Mouse (Mus musculus) midbrain, embryonic 16.5 days (tissue): Measurements from ENCODE around the gene Lrrc31. TPM values are rescaled to one million over a fixed set of nuclear protein-coding genes. Genes with fewer than 3 reads are reported as not detected.
"Not testable (repeated sequence)": the region's sequence is repeated elsewhere in the genome, so short reads cannot be mapped to it uniquely, and the experiment has no call there.

Experiments used
- ATAC-seq: fragments of 200-750 bp; cut with Nextera tagmentation; 2 replicates; pipeline ENCODE4 v1.8.0; 2017; ENCODE audit warnings: moderate TSS enrichment
- H3K27ac ChIP-seq: fragments of 300-500 bp; sonication (generic); 2 replicates; pipeline ENCODE4 v1.5.1; 2014; ENCODE audit warnings: mild to moderate bottlenecking, low read length, mixed read lengths
- H3K27me3 ChIP-seq: fragments of 300-500 bp; sonication (generic); 2 replicates; pipeline ENCODE4 v1.6.1; 2014; ENCODE audit warnings: low read depth, low read length, mixed read lengths; ENCODE audit not compliant: control insufficient read depth, insufficient read depth
- H3K36me3 ChIP-seq: fragments of 300-500 bp; sonication (generic); 2 replicates; pipeline ENCODE4 v1.6.1; 2014; ENCODE audit warnings: mild to moderate bottlenecking, low read length, moderate library complexity, mixed read lengths; ENCODE audit not compliant: control insufficient read depth, insufficient read depth
- H3K4me1 ChIP-seq: fragments of 300-500 bp; sonication (generic); 2 replicates; pipeline ENCODE4 v1.6.1; 2014; ENCODE audit warnings: mild to moderate bottlenecking, low read length, mixed read lengths; ENCODE audit not compliant: control insufficient read depth, insufficient read depth
- H3K4me2 ChIP-seq: fragments of 300-500 bp; sonication (generic); 2 replicates; pipeline ENCODE4 v1.6.1; 2014; ENCODE audit warnings: mild to moderate bottlenecking, low read length, mixed read lengths
- H3K4me3 ChIP-seq: fragments of 300-500 bp; sonication (generic); 2 replicates; pipeline ENCODE4 v1.5.1; 2014; ENCODE audit warnings: low read depth, mild to moderate bottlenecking, low read length, moderate library complexity, mixed read lengths
- H3K9ac ChIP-seq: fragments of 300-500 bp; sonication (generic); 2 replicates; pipeline ENCODE4 v1.6.1; 2014; ENCODE audit warnings: low read depth, low read length, mixed read lengths
- H3K9me3 ChIP-seq: fragments of 300-500 bp; sonication (generic); replicated peaks from 2 replicates; pipeline ENCODE4 v1.6.1; 2014; ENCODE audit warnings: mild to moderate bottlenecking, low read length, mixed read lengths; ENCODE audit not compliant: control insufficient read depth, poor library complexity, severe bottlenecking
- WGBS: fragments of 180-500 bp; shearing (Covaris S2); extraction: QIAGEN DNeasy Blood & Tissue Kit; methylation state at CpG from one replicate; pipeline ENCODE4 v1.1.7; 2014; 5-methylcytosine and 5-hydroxymethylcytosine counted together
- polyA plus RNA-seq: library from polyadenylated mRNA; unstranded; fragments of >200 nt; fragmentation: Nextera tagmentation; extraction: Ambion mirVana; gene quantifications from 2 replicates; pipeline ENCODE4 v1.2.1, GENCODE M21; 2015

The Lrrc31 gene
- 0.10 TPM in 1 of 2 replicates, not detected in the other for polyA plus RNA-seq

DNA sequence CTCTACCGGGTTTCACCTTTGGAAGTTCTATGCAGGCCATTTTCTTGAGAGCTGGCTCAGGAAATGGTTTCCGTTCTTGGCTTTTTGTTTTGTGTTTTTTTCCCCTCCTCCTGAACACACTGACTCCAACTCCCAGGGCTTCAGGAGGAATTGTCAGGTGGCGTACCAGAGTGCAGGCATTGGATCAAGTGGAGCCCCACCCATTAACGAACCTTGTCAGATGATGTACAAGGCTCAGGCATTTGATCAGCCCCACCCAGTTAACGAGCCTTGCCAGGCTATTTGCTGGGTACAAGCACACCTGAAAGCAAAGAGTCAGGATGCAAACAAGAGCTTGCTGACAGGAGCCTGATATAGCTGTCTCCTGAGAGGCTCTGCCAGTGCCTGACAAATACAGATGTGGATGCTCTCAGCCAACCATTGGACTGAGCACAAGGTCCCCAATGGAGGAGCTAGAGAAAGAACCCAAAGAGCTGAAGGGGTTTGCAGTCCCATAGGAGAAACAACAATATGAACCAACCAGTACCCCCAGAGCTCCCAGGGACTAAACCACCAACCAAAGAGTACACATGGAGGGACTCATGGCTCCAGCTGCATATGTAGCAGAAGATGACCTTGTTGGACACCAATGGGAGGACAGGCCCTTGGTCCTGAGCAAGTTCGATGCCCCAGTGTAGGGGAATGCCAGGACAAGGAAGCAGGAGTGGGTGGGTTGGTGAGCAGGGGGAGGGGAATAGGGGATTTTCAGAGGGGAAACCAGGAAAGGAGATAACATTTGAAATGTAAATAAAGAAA, at the start of gene Lrrc31:
TSS of gene Lrrc31 (minus strand) at position 133 of the 795 bp plus-strand sequence.
- H3K4me1 ChIP-seq, H3K27ac ChIP-seq, H3K9me3 ChIP-seq, H3K4me2 ChIP-seq, H3K9ac ChIP-seq, ATAC-seq, H3K27me3 ChIP-seq, H3K4me3 ChIP-seq, H3K36me3 ChIP-seq: not testable (repeated sequence)
- WGBS: 88% methylated on average over 6 of the region's 6 CpGs

GRCm38 (mm10) chr3:30748316-30748715, 48.7 kb upstream of the Lrrc31 start:
- no peak for ATAC-seq
- no peak overlapping the region for H3K4me3 ChIP-seq
- H3K9me3 ChIP-seq: 0 out of 2 replicates have a peak, but pooled peaks cover 2% of the 10 kb centered on the region
- H3K27me3 ChIP-seq: no peaks in the 10 kb centered on the region
- H3K4me1 ChIP-seq: no peaks in the 10 kb centered on the region
- H3K4me2 ChIP-seq: no peak overlapping the region
- H3K36me3 ChIP-seq: no peaks in the 10 kb centered on the region
- no peak overlapping the region for H3K27ac ChIP-seq
- 90% methylated on average over 9 of the region's 9 CpGs for WGBS
- no peak overlapping the region for H3K9ac ChIP-seq

DNA sequence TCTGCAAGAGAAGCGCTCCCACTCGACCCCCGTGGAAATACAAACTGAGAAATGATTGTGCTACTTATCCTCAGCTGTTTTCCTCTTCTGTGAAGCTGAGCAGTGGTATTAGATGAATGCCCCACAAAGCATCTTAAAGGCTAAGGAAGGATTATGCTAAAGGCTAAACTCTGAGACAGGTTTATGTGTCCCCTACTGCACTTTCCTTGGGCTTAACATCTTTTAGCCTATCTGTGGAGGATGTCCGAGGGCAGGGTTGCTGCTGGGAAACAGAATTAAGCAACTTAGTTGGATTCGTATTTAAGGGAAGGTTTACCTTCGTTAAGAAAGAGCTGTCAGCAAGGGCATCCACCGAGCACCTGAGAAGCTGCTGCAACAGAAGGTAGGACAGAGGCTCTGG, 46.4 kb upstream of the Lrrc31 start, which contains the start of gene Samd7:
TSS of gene Samd7 (plus strand) at position 288 of the 400 bp plus-strand sequence.
- Histone ChIP-seq H3K27me3 (no peaks in the 10 kb centered on the region), H3K9ac (no peak within 1 kb of the TSS), H3K9me3 (0 out of 2 replicates have a peak, but pooled peaks cover 2% of the 10 kb centered on the region), H3K4me2 (no peak within 1 kb of the TSS), H3K36me3 (no peaks in the 10 kb centered on the region), H3K27ac (no peak within 1 kb of the TSS), H3K4me3 (no peak within 1 kb of the TSS), H3K4me1 (no peaks in the 10 kb centered on the region)
- no peak for ATAC-seq
- WGBS: 75% methylated on average over 7 of the region's 7 CpGs

DNA sequence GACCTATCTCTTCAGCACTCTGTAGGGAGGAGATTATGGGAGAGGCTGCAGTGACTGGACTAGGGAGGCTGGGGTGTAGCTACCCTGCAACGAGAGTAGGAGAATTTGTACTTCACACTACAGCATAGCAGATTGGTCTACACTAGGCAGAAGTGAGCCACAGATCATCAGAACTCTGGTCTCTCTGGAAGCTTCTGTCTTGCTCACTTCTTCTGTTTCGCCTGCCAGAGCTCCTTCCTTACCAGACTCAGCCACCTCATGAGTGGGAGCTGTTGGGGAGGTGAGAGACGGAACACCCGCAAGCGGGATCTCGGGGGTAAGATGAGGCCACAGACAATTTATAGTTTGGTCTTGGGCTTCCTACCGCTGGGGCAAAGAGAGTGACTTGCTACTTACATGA, 43.2 kb upstream of the Lrrc31 start:
- Histone ChIP-seq H3K4me3 (no peak overlapping the region), H3K9me3 (0 out of 2 replicates have a peak, but pooled peaks cover 2% of the 10 kb centered on the region), H3K36me3 (no peaks in the 10 kb centered on the region), H3K27me3 (no peaks in the 10 kb centered on the region), H3K9ac (no peak overlapping the region), H3K27ac (no peak overlapping the region), H3K4me2 (no peak overlapping the region), H3K4me1 (no peaks in the 10 kb centered on the region)
- no peak for ATAC-seq
- WGBS: 93% methylated on average over 7 of the region's 7 CpGs

- ATAC-seq: no peak
- no peak overlapping the region for H3K9ac ChIP-seq
- H3K27ac ChIP-seq: no peak overlapping the region
- H3K9me3 ChIP-seq: 0 out of 2 replicates have a peak, but pooled peaks cover 2% of the 10 kb centered on the region
- H3K4me1 ChIP-seq: no peaks in the 10 kb centered on the region; the same call in 1 of the 2 replicates
- 84% methylated on average over 6 of the region's 6 CpGs for WGBS
- no peak overlapping the region for H3K4me3 ChIP-seq
- H3K4me2 ChIP-seq: no peak overlapping the region
- H3K36me3 ChIP-seq: no peaks in the 10 kb centered on the region
- no peaks in the 10 kb centered on the region for H3K27me3 ChIP-seq
Observed at GRCm38 (mm10) chr3:30741306-30741705, 41.7 kb upstream of the Lrrc31 start.

GRCm38 (mm10) chr3:30736809-30737208, 37.2 kb upstream of the Lrrc31 start:
- no peak overlapping the region for H3K4me3 ChIP-seq
- no peak overlapping the region for H3K27ac ChIP-seq
- no peak overlapping the region; the same call in 1 of the 2 replicates for H3K9ac ChIP-seq
- no peaks in the 10 kb centered on the region; the same call in 1 of the 2 replicates for H3K4me1 ChIP-seq
- H3K27me3 ChIP-seq: no peaks in the 10 kb centered on the region
- H3K36me3 ChIP-seq: no peaks in the 10 kb centered on the region
- ATAC-seq: peak; percentile 67; the same call in 1 of the 2 replicates
- peak overlapping the region; percentile 8; the same call in 1 of the 2 replicates for H3K4me2 ChIP-seq
- H3K9me3 ChIP-seq: no peaks in the 10 kb centered on the region
- 42% methylated on average over 9 of the region's 9 CpGs for WGBS

DNA sequence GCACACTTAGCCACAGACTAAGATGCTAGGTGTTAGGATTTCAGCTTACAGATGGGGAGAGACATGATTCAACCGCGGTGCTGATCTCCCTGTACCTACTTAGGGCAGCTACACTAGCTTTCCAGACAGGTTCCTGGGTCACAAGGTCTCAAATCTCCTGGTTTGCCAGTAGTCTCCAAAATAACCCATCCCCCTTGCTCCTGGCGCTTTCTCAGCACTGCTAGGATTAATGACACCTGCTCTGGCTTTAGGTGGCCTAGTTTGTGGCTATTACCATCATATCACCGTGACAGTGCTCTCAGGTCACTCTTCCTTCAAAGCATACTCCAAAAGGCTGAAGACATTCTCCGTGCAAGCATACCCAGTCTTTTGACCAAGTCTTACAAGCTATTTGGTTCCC, 29.4 kb upstream of the Lrrc31 start:
- no peak for ATAC-seq
- H3K9ac ChIP-seq: no peak overlapping the region
- H3K4me1 ChIP-seq: no peaks in the 10 kb centered on the region
- no peaks in the 10 kb centered on the region for H3K27me3 ChIP-seq
- no peaks in the 10 kb centered on the region for H3K36me3 ChIP-seq
- H3K9me3 ChIP-seq: no peaks in the 10 kb centered on the region
- H3K27ac ChIP-seq: no peak overlapping the region
- no peak overlapping the region for H3K4me3 ChIP-seq
- 88% methylated on average over 5 of the region's 5 CpGs for whole genome bisulfite sequencing
- no peak overlapping the region for H3K4me2 ChIP-seq

DNA sequence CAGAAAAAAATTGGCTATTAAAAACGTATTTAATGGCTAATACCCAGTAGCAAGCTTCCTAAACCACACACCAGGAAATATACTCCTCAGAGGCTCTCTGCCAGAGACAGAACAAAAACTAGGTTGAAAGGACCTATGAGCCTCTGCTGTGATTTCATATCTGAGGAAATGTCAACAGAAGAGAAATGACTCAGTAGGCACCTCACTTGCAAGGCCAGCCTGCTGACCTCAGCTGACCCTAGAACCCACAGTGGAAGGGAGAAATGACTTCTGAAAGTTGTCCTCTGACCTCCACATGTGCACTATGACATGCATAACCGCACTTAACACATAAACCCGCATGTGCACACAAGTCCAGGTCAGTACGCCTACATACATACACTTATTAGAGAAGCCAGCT, 27.6 kb upstream of the Lrrc31 start:
- H3K4me2 ChIP-seq: no peak overlapping the region

DNA sequence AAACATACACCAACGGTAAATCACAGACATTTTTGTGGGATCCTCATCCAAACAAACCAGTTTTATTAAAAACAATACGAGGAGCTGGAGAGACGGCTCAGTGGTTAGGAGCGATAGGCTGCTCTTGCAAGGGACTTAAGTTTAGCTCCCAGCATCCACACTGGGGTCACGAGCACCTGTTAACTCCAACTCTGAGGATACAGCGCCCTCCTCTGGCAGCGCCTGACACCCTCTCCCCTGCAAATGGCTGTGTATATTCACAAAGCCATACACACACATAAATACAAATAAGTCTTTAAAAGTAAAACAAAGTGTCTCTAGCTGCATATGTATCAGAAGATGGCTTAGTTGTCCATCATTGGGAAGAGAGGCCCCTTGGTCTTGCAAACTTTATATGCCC, 25.9 kb upstream of the Lrrc31 start:
- Histone ChIP-seq H3K36me3 (no peaks in the 10 kb centered on the region), H3K4me3 (no peak overlapping the region), H3K27ac (no peak overlapping the region), H3K4me1 (no peaks in the 10 kb centered on the region), H3K4me2 (no peak overlapping the region), H3K9me3 (no peaks in the 10 kb centered on the region), H3K27me3 (no peaks in the 10 kb centered on the region), H3K9ac (no peak overlapping the region)
- no peak for ATAC-seq
- WGBS: 83% methylated on average over 7 of the region's 7 CpGs

More for the DNA sequence above, 27.6 kb upstream of the Lrrc31 start:
- no peak overlapping the region for H3K27ac ChIP-seq
- H3K9ac ChIP-seq: no peak overlapping the region
- 80% methylated on average over 4 of the region's 4 CpGs for WGBS
- H3K9me3 ChIP-seq: no peaks in the 10 kb centered on the region
- no peak overlapping the region for H3K4me3 ChIP-seq
- H3K36me3 ChIP-seq: no peaks in the 10 kb centered on the region
- no peaks in the 10 kb centered on the region for H3K27me3 ChIP-seq
- no peak for ATAC-seq
- no peaks in the 10 kb centered on the region for H3K4me1 ChIP-seq
